Mouse (Mus musculus): ENCODE data around the gene Ebf1. TPM values are rescaled to one million over a fixed set of nuclear protein-coding genes. Genes with fewer than 3 reads are reported as not detected.
A peak's percentile ranks its signal among the peaks of the same experiment; 100 is the strongest.

The Ebf1 gene
- polyA plus RNA-seq, 1 experiment from 2014 or later: 8.1 TPM

DNA sequence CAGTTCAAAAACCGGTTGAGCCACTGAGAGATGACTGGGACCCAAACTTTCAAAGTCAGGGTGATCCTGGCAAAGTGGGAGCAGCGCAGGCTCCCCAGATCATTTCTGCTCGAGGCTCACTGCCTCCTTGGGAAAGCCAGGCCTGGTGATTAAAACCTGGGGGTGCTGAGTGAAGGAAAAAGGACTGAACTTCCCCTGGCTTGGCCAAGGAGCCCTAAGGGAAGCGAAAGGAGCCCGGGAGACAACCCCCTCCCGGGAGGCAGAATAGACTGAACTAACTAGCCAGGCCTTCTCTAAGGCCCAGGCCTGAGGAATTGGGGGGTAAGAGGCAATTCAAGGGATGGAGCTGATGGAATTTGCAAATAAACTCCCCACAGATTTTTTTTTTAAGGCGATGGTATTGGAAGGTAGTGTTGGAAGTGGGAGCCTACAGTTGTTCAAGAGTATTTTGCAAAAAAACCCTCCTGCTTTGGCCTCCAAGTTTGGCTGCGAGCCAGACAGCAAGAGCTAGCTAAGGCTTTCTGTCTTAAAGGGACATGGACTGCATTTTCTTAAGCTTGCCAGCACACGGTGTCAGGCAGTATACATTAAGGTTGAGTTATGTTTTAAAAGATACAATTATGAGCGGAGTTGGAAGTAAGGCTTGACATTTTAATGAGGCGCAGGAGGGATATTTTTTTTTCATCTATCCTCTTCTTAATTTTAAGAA lies 5.1 kb downstream of the Ebf1 start:
- WGBS: 16% methylated on average over 11 of the region's 11 CpGs
- Histone ChIP-seq H3K36me3 (replicated peaks) (no peaks in the 10 kb centered on the region), H3K27me3 (ENCODE audit: poor library complexity, severe bottlenecking) (peaks cover 81% of the 10 kb centered on the region), H3K4me1 (peaks cover 46% of the 10 kb centered on the region), H3K4me3 (no peak overlapping the region), H3K27ac (no peak overlapping the region), H3K9me3 (no peaks in the 10 kb centered on the region)
- DNase-seq (ENCODE audit: extremely low spot score, low spot score): peak; percentile 27

DNA sequence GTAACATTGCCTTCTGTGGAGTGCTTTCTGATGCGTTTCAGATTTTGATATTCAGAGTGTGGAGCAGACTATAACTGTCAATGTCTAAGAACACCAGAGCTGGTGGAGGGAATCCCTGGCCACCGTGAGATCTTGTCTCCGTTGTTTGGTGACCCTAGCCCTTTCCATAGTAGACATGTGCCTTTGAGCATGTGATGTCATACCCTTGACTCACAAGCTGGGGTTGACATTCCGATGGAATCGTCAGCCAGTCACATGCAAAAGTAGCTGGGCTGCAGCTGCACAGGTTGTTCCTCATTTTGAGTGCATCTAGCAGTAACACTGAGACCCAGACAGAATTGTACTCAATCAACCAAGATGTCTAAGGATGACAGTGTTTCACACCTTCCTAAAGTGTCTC lies 7.4 kb downstream of the Ebf1 start:
- no peaks in the 10 kb centered on the region for H3K36me3 ChIP-seq (replicated peaks)
- no peaks in the 10 kb centered on the region for H3K9me3 ChIP-seq
- H3K27ac ChIP-seq: no peak overlapping the region
- peaks cover 78% of the 10 kb centered on the region for H3K27me3 ChIP-seq (ENCODE audit: poor library complexity, severe bottlenecking)
- no peak overlapping the region for H3K4me3 ChIP-seq
- peaks cover 32% of the 10 kb centered on the region for H3K4me1 ChIP-seq
- WGBS: 73% methylated on average over 5 of the region's 5 CpGs
- DNase-seq (ENCODE audit: extremely low spot score, low spot score): no peak

- Histone ChIP-seq H3K9me3 (no peaks in the 10 kb centered on the region), H3K27me3 (ENCODE audit: poor library complexity, severe bottlenecking) (peaks cover 63% of the 10 kb centered on the region), H3K27ac (no peak overlapping the region), H3K36me3 (replicated peaks) (no peaks in the 10 kb centered on the region), H3K4me3 (no peak overlapping the region), H3K4me1 (peaks cover 17% of the 10 kb centered on the region)
- no peak for DNase-seq (ENCODE audit: extremely low spot score, low spot score)
- WGBS: 90% methylated on average over 10 of the region's 10 CpGs
These were observed 8.9 kb downstream of the Ebf1 start for GRCm38 (mm10) chr11:44626065-44626464.

DNA sequence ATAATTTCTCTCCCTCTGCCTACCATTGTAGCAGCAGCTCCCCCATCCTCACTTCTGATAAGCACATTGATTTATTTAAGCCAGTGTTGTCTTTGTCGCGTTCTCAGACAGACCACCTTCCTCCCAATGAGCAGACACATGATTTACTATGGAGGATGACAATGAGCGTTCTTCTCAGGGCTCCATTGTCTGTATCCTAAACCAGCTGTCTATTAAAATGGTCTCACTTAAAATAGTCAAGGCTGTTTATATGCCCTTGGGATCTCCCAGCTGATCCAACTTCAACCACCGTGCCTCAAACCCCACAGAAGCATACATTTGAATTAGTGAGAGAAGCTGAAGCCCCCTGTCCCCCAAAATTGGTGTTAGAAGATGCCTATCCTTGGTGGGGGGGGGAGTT lies 11.3 kb downstream of the Ebf1 start:
- Histone ChIP-seq H3K4me1 (peaks cover 13% of the 10 kb centered on the region), H3K27ac (no peak overlapping the region)
- 82% methylated on average over 4 of the region's 4 CpGs for WGBS

DNA sequence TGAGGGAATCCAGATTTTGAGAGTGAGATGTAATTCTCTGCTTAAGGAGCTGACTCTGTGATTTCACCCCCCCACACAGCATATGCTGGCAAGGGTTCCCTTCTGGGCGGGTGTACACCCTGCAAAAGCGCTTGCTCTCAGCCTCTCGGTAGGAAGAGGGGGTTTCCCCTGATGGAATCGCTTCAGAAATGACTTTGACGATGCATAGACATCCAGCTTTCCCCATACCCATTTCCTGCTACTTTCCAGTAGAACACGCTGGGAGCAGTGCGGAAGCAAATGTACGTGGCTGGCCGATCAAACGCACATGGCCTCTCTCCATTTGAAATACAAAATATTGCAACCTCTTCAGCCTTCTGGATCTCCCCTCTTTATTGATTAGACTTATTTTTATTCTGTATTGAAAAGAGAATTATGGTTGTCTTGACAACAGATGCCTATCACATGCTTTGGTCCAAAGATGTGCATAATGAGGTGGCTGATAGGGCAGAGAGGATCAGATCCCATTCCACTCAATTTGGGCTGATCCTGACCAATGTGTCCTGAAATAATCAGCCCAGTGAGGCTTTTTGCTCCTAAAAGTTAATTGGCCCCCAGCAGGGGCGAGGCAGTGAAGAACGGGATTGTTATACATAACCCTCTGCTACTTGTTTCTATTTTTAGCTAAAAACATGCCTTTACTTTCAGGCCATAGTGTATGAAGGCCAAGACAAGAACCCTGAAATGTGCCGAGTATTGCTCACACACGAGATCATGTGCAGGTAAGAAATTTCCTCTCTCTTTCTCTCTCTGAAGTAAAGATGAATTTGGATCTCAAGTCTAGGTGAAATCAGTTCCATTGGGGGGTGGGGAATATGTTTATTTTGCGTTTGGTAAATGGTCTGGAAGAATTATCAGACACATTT lies 15.2 kb downstream of the Ebf1 start:
- Histone ChIP-seq H3K4me1 (peaks cover 24% of the 10 kb centered on the region), H3K27ac (no peak overlapping the region), H3K36me3 (replicated peaks) (no peaks in the 10 kb centered on the region), H3K4me3 (no peak overlapping the region), H3K27me3 (ENCODE audit: poor library complexity, severe bottlenecking) (peaks cover 35% of the 10 kb centered on the region), H3K9me3 (no peaks in the 10 kb centered on the region)
- WGBS: 81% methylated on average over 15 of the region's 15 CpGs
- no peak for DNase-seq (ENCODE audit: extremely low spot score, low spot score)

More for the DNA sequence above, 11.3 kb downstream of the Ebf1 start:
- no peak for DNase-seq (ENCODE audit: extremely low spot score, low spot score)
- H3K4me3 ChIP-seq: no peak overlapping the region
- H3K27me3 ChIP-seq (ENCODE audit: poor library complexity, severe bottlenecking): peaks cover 54% of the 10 kb centered on the region
- H3K36me3 ChIP-seq (replicated peaks): no peaks in the 10 kb centered on the region
- no peaks in the 10 kb centered on the region for H3K9me3 ChIP-seq

DNA sequence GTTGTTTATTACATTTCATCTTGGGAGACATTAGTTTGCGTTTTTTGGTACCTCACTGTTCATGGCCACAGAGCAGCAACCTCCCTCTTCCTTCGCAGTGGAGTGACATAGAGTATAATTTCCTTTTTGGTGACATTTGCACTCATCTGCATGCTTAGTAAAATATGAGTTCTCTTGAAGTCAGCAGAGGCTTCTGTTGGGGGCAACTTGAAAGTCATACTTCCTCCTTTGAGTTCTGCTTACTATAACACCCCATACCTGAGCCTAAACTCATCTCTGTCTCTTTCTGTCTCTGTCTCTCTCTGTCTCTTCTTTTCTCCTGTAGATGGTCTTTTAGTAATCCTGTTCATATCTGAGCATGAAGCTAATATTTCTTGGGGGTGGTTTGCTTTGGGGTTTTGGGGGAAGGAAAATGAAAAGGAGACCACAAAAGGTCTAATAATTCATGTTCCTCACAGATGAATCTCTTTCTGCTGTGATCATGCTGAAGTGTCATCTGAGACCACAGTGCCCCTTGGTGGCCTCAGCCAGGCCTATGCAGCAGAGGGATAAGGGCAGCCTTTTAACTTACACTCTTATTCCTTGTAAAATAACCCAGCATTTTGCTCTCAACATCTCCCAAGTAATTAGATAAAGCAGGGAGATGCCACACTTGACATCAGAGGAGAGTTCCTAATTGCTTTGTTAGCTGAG lies 16.0 kb downstream of the Ebf1 start:
- no peak for DNase-seq (ENCODE audit: extremely low spot score, low spot score)
- Histone ChIP-seq H3K4me1 (peaks cover 24% of the 10 kb centered on the region), H3K27ac (no peak overlapping the region), H3K9me3 (no peaks in the 10 kb centered on the region), H3K4me3 (no peak overlapping the region), H3K36me3 (replicated peaks) (no peaks in the 10 kb centered on the region), H3K27me3 (ENCODE audit: poor library complexity, severe bottlenecking) (peaks cover 40% of the 10 kb centered on the region)
- WGBS: 91% methylated on average over 2 of the region's 2 CpGs

DNA sequence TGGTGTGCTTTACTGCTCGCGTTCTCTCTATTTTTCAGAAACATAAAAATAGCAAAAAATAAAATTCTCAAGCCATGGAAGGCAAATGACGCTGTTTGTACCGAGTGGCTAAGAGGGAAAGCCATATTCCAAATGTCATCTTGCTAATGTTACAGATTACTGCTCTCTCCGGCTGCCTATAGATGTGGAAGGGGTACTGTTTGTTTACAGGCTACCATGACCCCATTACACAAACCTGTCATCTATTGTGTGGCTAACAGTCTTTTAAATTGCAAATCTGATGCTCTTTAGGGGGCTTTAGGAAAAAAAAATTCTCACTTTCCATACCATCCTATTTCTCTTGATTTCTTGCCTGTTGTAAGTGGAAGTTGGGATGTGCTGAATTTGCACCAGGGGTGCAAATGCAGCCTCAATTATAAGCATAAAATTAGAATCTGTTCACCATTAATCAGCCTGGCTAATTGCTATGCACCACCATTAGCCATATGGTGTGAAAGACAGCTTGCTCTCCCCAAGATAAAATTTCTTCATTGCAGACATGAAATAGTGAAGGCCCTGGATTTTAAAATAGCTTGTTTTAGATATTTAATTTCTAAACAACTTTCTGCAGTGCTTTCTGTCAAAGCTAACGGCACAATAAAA lies 17.6 kb downstream of the Ebf1 start:
- Histone ChIP-seq H3K4me3 (no peak overlapping the region), H3K36me3 (replicated peaks) (no peaks in the 10 kb centered on the region), H3K27ac (no peak overlapping the region), H3K27me3 (ENCODE audit: poor library complexity, severe bottlenecking) (peaks cover 36% of the 10 kb centered on the region), H3K9me3 (no peaks in the 10 kb centered on the region), H3K4me1 (peaks cover 21% of the 10 kb centered on the region)
- DNase-seq (ENCODE audit: extremely low spot score, low spot score): no peak
- WGBS: 83% methylated on average over 6 of the region's 6 CpGs

DNA sequence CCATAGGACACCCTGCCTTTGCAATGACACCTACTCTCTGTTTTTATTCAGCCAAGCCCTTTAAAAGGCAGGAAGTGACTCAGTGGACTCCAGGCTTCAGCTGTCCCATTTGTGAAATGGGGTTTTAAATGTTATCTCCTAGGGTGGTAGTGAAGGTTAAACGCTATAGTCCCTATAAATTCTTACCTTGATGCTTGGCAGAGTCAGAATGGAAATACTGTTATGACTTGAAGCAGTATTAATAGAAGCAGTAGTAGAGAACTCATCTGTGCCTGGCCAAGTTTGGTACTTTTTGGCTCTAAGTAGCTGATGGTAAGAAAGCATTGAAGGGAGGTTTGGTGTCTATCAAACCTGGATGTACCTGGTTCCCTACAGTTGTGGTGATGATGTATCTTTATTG lies 19.1 kb downstream of the Ebf1 start:
- H3K27ac ChIP-seq: no peak overlapping the region
- H3K9me3 ChIP-seq: no peaks in the 10 kb centered on the region
- H3K4me1 ChIP-seq: peaks cover 21% of the 10 kb centered on the region
- H3K4me3 ChIP-seq: no peak overlapping the region
- DNase-seq (ENCODE audit: extremely low spot score, low spot score): no peak
- peaks cover 51% of the 10 kb centered on the region for H3K27me3 ChIP-seq (ENCODE audit: poor library complexity, severe bottlenecking)
- WGBS: 86% methylated on average over 1 of the region's 1 CpGs
- no peaks in the 10 kb centered on the region for H3K36me3 ChIP-seq (replicated peaks)

DNA sequence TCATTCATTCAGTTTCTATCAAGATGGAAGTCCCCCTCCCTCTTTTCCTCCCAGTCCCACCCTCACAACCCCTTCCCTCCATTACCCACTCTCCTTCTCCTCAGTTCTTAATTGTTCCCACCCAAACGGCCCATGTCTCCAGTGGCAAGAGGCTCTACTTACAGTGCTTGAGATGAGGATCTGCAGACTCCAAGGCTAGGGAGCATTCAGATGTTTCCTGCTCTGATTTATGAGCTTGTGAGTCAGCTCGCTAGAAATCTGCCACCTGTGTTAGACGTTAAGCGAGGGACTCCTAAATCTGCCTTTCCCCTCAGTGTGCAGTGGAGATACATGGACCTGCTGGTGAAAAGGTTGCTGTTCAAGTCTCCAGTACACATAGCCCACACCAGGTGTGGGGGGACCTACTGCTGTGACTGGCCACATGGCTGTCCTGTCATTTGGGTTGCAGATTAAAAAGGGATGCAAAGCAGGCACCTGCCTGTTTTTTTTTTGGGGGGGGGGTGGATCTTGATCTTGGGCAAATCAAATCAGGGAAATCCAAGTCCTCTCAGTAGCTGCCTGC lies 21.2 kb downstream of the Ebf1 start:
- Histone ChIP-seq H3K36me3 (replicated peaks) (no peaks in the 10 kb centered on the region), H3K9me3 (no peaks in the 10 kb centered on the region)
- 88% methylated on average over 4 of the region's 4 CpGs for WGBS

GRCm38 (mm10) chr11:44641496-44641895 lies 24.4 kb downstream of the Ebf1 start:
- H3K4me1 ChIP-seq: peaks cover 9% of the 10 kb centered on the region
- no peak overlapping the region for H3K27ac ChIP-seq
- no peak for DNase-seq (ENCODE audit: extremely low spot score, low spot score)
- H3K4me3 ChIP-seq: no peak overlapping the region
- H3K9me3 ChIP-seq: no peaks in the 10 kb centered on the region
- H3K36me3 ChIP-seq (replicated peaks): no peaks in the 10 kb centered on the region
- H3K27me3 ChIP-seq (ENCODE audit: poor library complexity, severe bottlenecking): peaks cover 79% of the 10 kb centered on the region
- 85% methylated on average over 2 of the region's 2 CpGs for WGBS

More for the DNA sequence above, 21.2 kb downstream of the Ebf1 start:
- Histone ChIP-seq H3K27ac (no peak overlapping the region), H3K27me3 (ENCODE audit: poor library complexity, severe bottlenecking) (peaks cover 53% of the 10 kb centered on the region), H3K4me1 (peaks cover 18% of the 10 kb centered on the region), H3K4me3 (no peak overlapping the region)
- DNase-seq (ENCODE audit: extremely low spot score, low spot score): no peak

- WGBS: 12% methylated on average over 8 of the region's 8 CpGs
- peaks cover 81% of the 10 kb centered on the region for H3K27me3 ChIP-seq (ENCODE audit: poor library complexity, severe bottlenecking)
- no peak overlapping the region for H3K4me3 ChIP-seq
- peak; percentile 52 for DNase-seq (ENCODE audit: extremely low spot score, low spot score)
- H3K9me3 ChIP-seq: no peaks in the 10 kb centered on the region
- no peaks in the 10 kb centered on the region for H3K36me3 ChIP-seq (replicated peaks)
- peak overlapping the region; percentile 57; the same call in 1 of the 2 replicates for H3K27ac ChIP-seq
- H3K4me1 ChIP-seq: peaks cover 59% of the 10 kb centered on the region
These were observed 37.4 kb downstream of the Ebf1 start for GRCm38 (mm10) chr11:44654340-44655019.

- peaks cover 82% of the 10 kb centered on the region for H3K27me3 ChIP-seq (ENCODE audit: poor library complexity, severe bottlenecking)
- H3K4me3 ChIP-seq: no peak overlapping the region
- no peak for DNase-seq (ENCODE audit: extremely low spot score, low spot score)
- peak overlapping the region; percentile 12; the same call in 1 of the 2 replicates for H3K27ac ChIP-seq
- 34% methylated on average over 5 of the region's 5 CpGs for WGBS
- no peaks in the 10 kb centered on the region for H3K36me3 ChIP-seq (replicated peaks)
- no peaks in the 10 kb centered on the region for H3K9me3 ChIP-seq
- H3K4me1 ChIP-seq: peaks cover 50% of the 10 kb centered on the region
These were observed 38.4 kb downstream of the Ebf1 start for GRCm38 (mm10) chr11:44655468-44655867.

Data from forebrain, embryonic 10.5 days (tissue).